Mouse (Mus musculus) Muller cell, postnatal 12 days (primary cell): ENCODE data around the gene Meox1.

Experiments
- DNase-seq: peaks from one replicate; pipeline ENCODE4 v3.0.0-alpha.2; 2015; ENCODE audit errors: inconsistent ontology term

Meox1 gene

GRCm38 (mm10) chr11:101896546-101897361 is 2.6 kb upstream of the Meox1 start:
- DNase-seq, result no peak

- no peak for DNase-seq
Observed at GRCm38 (mm10) chr11:101893560-101893959, 614 bp downstream of the Meox1 start.

GRCm38 (mm10) chr11:101891451-101891850 is 2.7 kb downstream of the Meox1 start:
- DNase-seq, result peak; percentile 28

- no peak for DNase-seq
Observed at GRCm38 (mm10) chr11:101889781-101890180, 4.4 kb downstream of the Meox1 start.

- DNase-seq, result no peak
Observed at GRCm38 (mm10) chr11:101888820-101889219, 5.4 kb downstream of the Meox1 start.

GRCm38 (mm10) chr11:101886436-101886835 is 7.7 kb downstream of the Meox1 start:
- no peak for DNase-seq

- DNase-seq, result no peak
Observed at GRCm38 (mm10) chr11:101885881-101886319, 8.3 kb downstream of the Meox1 start.

GRCm38 (mm10) chr11:101885232-101885631 is 8.9 kb downstream of the Meox1 start:
- no peak for DNase-seq

GRCm38 (mm10) chr11:101883911-101884310 is 10.3 kb downstream of the Meox1 start:
- DNase-seq, result no peak

- DNase-seq, result no peak
Observed at GRCm38 (mm10) chr11:101882500-101883290, 11.5 kb downstream of the Meox1 start.

- DNase-seq, result peak; percentile 88
Observed at GRCm38 (mm10) chr11:101881604-101882071, 12.5 kb downstream of the Meox1 start.

GRCm38 (mm10) chr11:101881185-101881584 is 13.0 kb downstream of the Meox1 start:
- no peak for DNase-seq

GRCm38 (mm10) chr11:101879672-101880071 is 14.5 kb downstream of the Meox1 start:
- no peak for DNase-seq

- peak; percentile 69 for DNase-seq
Observed at GRCm38 (mm10) chr11:101878696-101879095, 15.5 kb downstream of the Meox1 start.

GRCm38 (mm10) chr11:101874978-101875377 is 19.2 kb downstream of the Meox1 start:
- no peak for DNase-seq

GRCm38 (mm10) chr11:101873909-101874308 is 20.3 kb downstream of the Meox1 start:
- no peak for DNase-seq

- DNase-seq, result no peak
Observed at GRCm38 (mm10) chr11:101871435-101871834, 22.7 kb downstream of the Meox1 start.

- peak; percentile 51 for DNase-seq
Observed at GRCm38 (mm10) chr11:101870067-101870765, 24.0 kb downstream of the Meox1 start.

GRCm38 (mm10) chr11:101867513-101868052 is 26.6 kb downstream of the Meox1 start:
- no peak for DNase-seq

GRCm38 (mm10) chr11:101858742-101859141 is 35.4 kb downstream of the Meox1 start:
- DNase-seq, result no peak

- no peak for DNase-seq
Observed at GRCm38 (mm10) chr11:101855950-101856712, 38.0 kb downstream of the Meox1 start.
